18 mouse cellular contexts compared by ENCODE assay signal in the genomic region with DNA sequence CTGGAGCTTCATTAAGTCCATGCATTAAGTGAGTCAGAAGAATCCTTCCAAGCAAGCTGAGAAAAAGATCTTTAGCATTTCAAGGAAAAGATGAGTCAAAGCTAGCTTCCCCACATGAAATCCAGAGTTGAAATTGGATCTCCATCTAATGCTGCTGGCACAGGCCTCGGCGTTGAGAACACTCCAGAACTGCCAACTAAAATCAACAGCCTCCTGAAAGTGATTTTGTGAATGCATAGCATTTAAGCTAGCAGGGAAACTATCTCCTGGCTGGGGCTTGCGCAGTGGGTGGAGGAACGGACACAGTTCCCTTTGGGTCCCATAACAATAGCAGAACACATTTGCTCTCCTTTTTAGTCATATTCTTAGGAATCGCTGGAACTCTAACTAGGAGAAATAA.
DNase-seq lines count a peak whose midpoint lies in the region; ATAC-seq and TF ChIP-seq lines count a peak whose summit lies in the region.
"Had no signal": no experiment of that assay in that cellular context is flagged by ENCODE, and none has a peak within 500 bp of the region (broad histone marks: within the 10 kb centered on the region; RNA-seq: fewer than 3 reads in every experiment).

No protein-coding gene starts in this region.

- no peaks in the 10 kb centered on the region for H3K4me1 ChIP-seq in forebrain, embryonic 14.5 days (ENCODE audit: control insufficient read depth, insufficient read depth, low read length)
- H3K4me1 ChIP-seq in forebrain, embryonic 12.5 days = no peaks in the 10 kb centered on the region
- H3K4me1 ChIP-seq in heart, embryonic 10.5 days = no peaks in the 10 kb centered on the region
- H3K4me1 ChIP-seq: kidney, embryonic 15.5 days; limb, embryonic 12.5 days; midbrain, embryonic 13.5 days had no signal

- no peak overlapping the region for H3K4me2 ChIP-seq in forebrain, embryonic 14.5 days (ENCODE audit: low read length)
- no peak overlapping the region for H3K4me2 ChIP-seq in forebrain, embryonic 12.5 days
- H3K4me2 ChIP-seq: kidney, embryonic 15.5 days; limb, embryonic 12.5 days; midbrain, embryonic 13.5 days had no signal

- no peak for TF ChIP-seq CTCF in brain, embryonic 14.5 days (IDR thresholded peaks at IDR 0.05; ENCODE audit: borderline replicate concordance, extremely low read depth, insufficient read depth, insufficient read length)

- H3K4me3 ChIP-seq in forebrain, embryonic 14.5 days (ENCODE audit: low read depth, low read length) = no peak overlapping the region
- H3K4me3 ChIP-seq in forebrain, embryonic 12.5 days (replicated peaks) = no peak overlapping the region
- H3K4me3 ChIP-seq in heart, embryonic 10.5 days = no peak overlapping the region
- H3K4me3 ChIP-seq: heart, adult 2 months; kidney, embryonic 15.5 days; limb, embryonic 12.5 days; midbrain, embryonic 13.5 days had no signal

- WGBS in forebrain, embryonic 14.5 days = 83% methylated on average over 5 of the region's 5 CpGs
- WGBS in forebrain, embryonic 12.5 days = 87% methylated on average over 5 of the region's 5 CpGs
- 80% methylated on average over 5 of the region's 5 CpGs for WGBS in heart, embryonic 10.5 days

- no peaks in the 10 kb centered on the region for H3K9me3 ChIP-seq in forebrain, embryonic 14.5 days (replicated peaks; ENCODE audit: control insufficient read depth, low read length)
- no peaks in the 10 kb centered on the region for H3K9me3 ChIP-seq in forebrain, embryonic 12.5 days
- no peaks in the 10 kb centered on the region for H3K9me3 ChIP-seq in heart, embryonic 10.5 days
- H3K9me3 ChIP-seq: kidney, embryonic 15.5 days; limb, embryonic 12.5 days; midbrain, embryonic 13.5 days had no signal

- H3K36me3 ChIP-seq in forebrain, embryonic 14.5 days (ENCODE audit: control insufficient read depth, insufficient read depth, low read length) = no peaks in the 10 kb centered on the region
- no peaks in the 10 kb centered on the region for H3K36me3 ChIP-seq in forebrain, embryonic 12.5 days (replicated peaks)
- no peaks in the 10 kb centered on the region for H3K36me3 ChIP-seq in heart, embryonic 10.5 days
- H3K36me3 ChIP-seq: kidney, embryonic 15.5 days; limb, embryonic 12.5 days; midbrain, embryonic 13.5 days had no signal

- ATAC-seq in forebrain, embryonic 14.5 days = no peak
- ATAC-seq in forebrain, embryonic 12.5 days (ENCODE audit: low FRiP score) = no peak
- ATAC-seq: hindbrain, postnatal 0 days; liver, postnatal 0 days; midbrain, embryonic 13.5 days had no signal

- no peak overlapping the region for H3K9ac ChIP-seq in forebrain, embryonic 14.5 days (ENCODE audit: low read length)
- no peak overlapping the region for H3K9ac ChIP-seq in forebrain, embryonic 12.5 days
- H3K9ac ChIP-seq: kidney, embryonic 15.5 days; limb, embryonic 12.5 days; liver, postnatal 0 days; midbrain, embryonic 13.5 days had no signal

- intact Hi-C loops in left cerebral cortex, postnatal 14 days (cut with DNase I) = no loop called here

- no peaks in the 10 kb centered on the region for H3K27me3 ChIP-seq in forebrain, embryonic 14.5 days (replicated peaks; ENCODE audit: control insufficient read depth, insufficient read depth, low read length)
- no peaks in the 10 kb centered on the region for H3K27me3 ChIP-seq in forebrain, embryonic 12.5 days
- no peaks in the 10 kb centered on the region for H3K27me3 ChIP-seq in heart, embryonic 10.5 days (ENCODE audit: insufficient read depth, poor library complexity, severe bottlenecking)
- H3K27me3 ChIP-seq: kidney, embryonic 15.5 days; limb, embryonic 12.5 days; midbrain, embryonic 13.5 days had no signal

- peak; percentile 20 for DNase-seq in forebrain, embryonic 14.5 days (ENCODE audit: low spot score)
- peak; percentile 26 for DNase-seq in brain, embryonic 14.5 days (ENCODE audit: low read depth)
- peak; percentile 45 to 74 for DNase-seq in left cerebral cortex, postnatal 14 days (ENCODE audit: low spot score in 2 of 2)
- peak; percentile 65 for DNase-seq in right cerebral cortex, postnatal 25 days
- no peak for DNase-seq in heart, postnatal 4 days
- DNase-seq in heart, embryonic 10.5 days (ENCODE audit: low spot score) = no peak
- DNase-seq in urinary bladder, adult 2 months (ENCODE audit: low spot score) = no peak
- DNase-seq: cerebellum, postnatal 36 days; gastrocnemius, postnatal 10 days; heart, adult 2 months; heart, postnatal 10 days; liver, postnatal 0 days; thymus, adult 2 months had no signal

- no peak overlapping the region for H3K27ac ChIP-seq in forebrain, embryonic 14.5 days (ENCODE audit: low read depth, low read length)
- H3K27ac ChIP-seq in forebrain, embryonic 12.5 days = no peak overlapping the region
- no peak overlapping the region for H3K27ac ChIP-seq in heart, embryonic 10.5 days
- H3K27ac ChIP-seq: heart, adult 2 months; hindbrain, postnatal 0 days; kidney, embryonic 15.5 days; limb, embryonic 12.5 days; midbrain, embryonic 13.5 days had no signal

- TF ChIP-seq POLR2A in brain, embryonic 14.5 days (IDR thresholded peaks at IDR 0.05; ENCODE audit: borderline replicate concordance, extremely low read depth, insufficient read depth, insufficient read length, poor library complexity, severe bottlenecking) = no peak

Comparison
In these comparisons a context has a peak if more than half of its experiments do, and no peak if none do; other contexts are left out.
1. DNase-seq: peak in forebrain, embryonic 14.5 days (single experiment), brain, embryonic 14.5 days (single experiment), left cerebral cortex, postnatal 14 days (2 of 2) and right cerebral cortex, postnatal 25 days (single experiment); none in heart, postnatal 4 days (single experiment), heart, embryonic 10.5 days (single experiment) and urinary bladder, adult 2 months (single experiment).